Mouse (Mus musculus): ENCODE measurements around the gene Pip4k2b. TPM values are rescaled to one million over a fixed set of nuclear protein-coding genes. Genes with fewer than 3 reads are reported as not detected.
"Not testable (repeated sequence)": the region's sequence is repeated elsewhere in the genome, so short reads cannot be mapped to it uniquely, and the experiment has no call there.

The Pip4k2b gene
- polyA plus RNA-seq, 1 experiment from 2014 or later = 0.86 TPM

GRCm38 (mm10) chr11:97740190-97740589 is 4.3 kb downstream of the Pip4k2b start:
- H3K4me3 ChIP-seq (ENCODE audit: low read length) = no peak overlapping the region
- no peaks in the 10 kb centered on the region for H3K9me3 ChIP-seq (ENCODE audit: control insufficient read depth, low read length)
- H3K27ac ChIP-seq (ENCODE audit: low read length) = no peak overlapping the region
- no peak for ATAC-seq
- H3K36me3 ChIP-seq (ENCODE audit: control insufficient read depth, insufficient read depth, low read length) = no peaks in the 10 kb centered on the region
- H3K27me3 ChIP-seq (replicated peaks; ENCODE audit: control insufficient read depth, insufficient read depth, low read length) = no peaks in the 10 kb centered on the region
- peaks cover 17% of the 10 kb centered on the region for H3K4me1 ChIP-seq (ENCODE audit: control insufficient read depth, insufficient read depth, low read length)
- H3K9ac ChIP-seq (ENCODE audit: low read depth, low read length) = no peak overlapping the region
- H3K4me2 ChIP-seq (ENCODE audit: low read depth, low read length) = no peak overlapping the region
- WGBS = 47% methylated on average over 7 of the region's 7 CpGs

- Histone ChIP-seq H3K4me2 (ENCODE audit: low read depth, low read length) (no peak overlapping the region), H3K4me3 (ENCODE audit: low read length) (no peak overlapping the region), H3K27ac (ENCODE audit: low read length) (no peak overlapping the region), H3K9me3 (ENCODE audit: control insufficient read depth, low read length) (no peaks in the 10 kb centered on the region), H3K36me3 (ENCODE audit: control insufficient read depth, insufficient read depth, low read length) (no peaks in the 10 kb centered on the region), H3K27me3 (replicated peaks; ENCODE audit: control insufficient read depth, insufficient read depth, low read length) (no peaks in the 10 kb centered on the region), H3K4me1 (ENCODE audit: control insufficient read depth, insufficient read depth, low read length) (peaks cover 17% of the 10 kb centered on the region), H3K9ac (ENCODE audit: low read depth, low read length) (no peak overlapping the region)
- no peak for ATAC-seq
- 84% methylated on average over 3 of the region's 3 CpGs for WGBS
Measured at GRCm38 (mm10) chr11:97739155-97739554, 5.3 kb downstream of the Pip4k2b start.

GRCm38 (mm10) chr11:97738703-97739102 is 5.8 kb downstream of the Pip4k2b start:
- ATAC-seq = no peak
- peaks cover 15% of the 10 kb centered on the region for H3K4me1 ChIP-seq (ENCODE audit: control insufficient read depth, insufficient read depth, low read length)
- no peaks in the 10 kb centered on the region for H3K36me3 ChIP-seq (ENCODE audit: control insufficient read depth, insufficient read depth, low read length)
- no peaks in the 10 kb centered on the region for H3K27me3 ChIP-seq (replicated peaks; ENCODE audit: control insufficient read depth, insufficient read depth, low read length)
- no peak overlapping the region for H3K4me2 ChIP-seq (ENCODE audit: low read depth, low read length)
- H3K4me3 ChIP-seq (ENCODE audit: low read length) = no peak overlapping the region
- no peak overlapping the region for H3K9ac ChIP-seq (ENCODE audit: low read depth, low read length)
- H3K9me3 ChIP-seq (ENCODE audit: control insufficient read depth, low read length) = no peaks in the 10 kb centered on the region
- H3K27ac ChIP-seq (ENCODE audit: low read length) = no peak overlapping the region
- WGBS = 63% methylated on average over 6 of the region's 6 CpGs

- no peak overlapping the region for H3K27ac ChIP-seq (ENCODE audit: low read length)
- H3K4me3 ChIP-seq (ENCODE audit: low read length) = no peak overlapping the region
- WGBS = 64% methylated on average over 4 of the region's 4 CpGs
- peaks cover 5% of the 10 kb centered on the region; the same call in 1 of the 2 replicates for H3K4me1 ChIP-seq (ENCODE audit: control insufficient read depth, insufficient read depth, low read length)
- no peaks in the 10 kb centered on the region for H3K9me3 ChIP-seq (ENCODE audit: control insufficient read depth, low read length)
- H3K27me3 ChIP-seq (replicated peaks; ENCODE audit: control insufficient read depth, insufficient read depth, low read length) = no peaks in the 10 kb centered on the region
- ATAC-seq = no peak
- no peak overlapping the region for H3K4me2 ChIP-seq (ENCODE audit: low read depth, low read length)
- H3K36me3 ChIP-seq (ENCODE audit: control insufficient read depth, insufficient read depth, low read length) = no peaks in the 10 kb centered on the region
- H3K9ac ChIP-seq (ENCODE audit: low read depth, low read length) = no peak overlapping the region
Measured at GRCm38 (mm10) chr11:97737600-97737999, 6.9 kb downstream of the Pip4k2b start.

GRCm38 (mm10) chr11:97736645-97737044 is 7.9 kb downstream of the Pip4k2b start:
- Histone ChIP-seq H3K4me1 (ENCODE audit: control insufficient read depth, insufficient read depth, low read length) (peaks cover 3% of the 10 kb centered on the region; the same call in 1 of the 2 replicates), H3K9me3 (ENCODE audit: control insufficient read depth, low read length) (no peaks in the 10 kb centered on the region), H3K4me3 (ENCODE audit: low read length) (no peak overlapping the region), H3K4me2 (ENCODE audit: low read depth, low read length) (no peak overlapping the region), H3K27me3 (replicated peaks; ENCODE audit: control insufficient read depth, insufficient read depth, low read length) (no peaks in the 10 kb centered on the region), H3K9ac (ENCODE audit: low read depth, low read length) (no peak overlapping the region), H3K36me3 (ENCODE audit: control insufficient read depth, insufficient read depth, low read length) (no peaks in the 10 kb centered on the region), H3K27ac (ENCODE audit: low read length) (no peak overlapping the region)
- no peak for ATAC-seq
- 87% methylated on average over 5 of the region's 5 CpGs for WGBS

- H3K4me3 ChIP-seq (ENCODE audit: low read length); H3K36me3 ChIP-seq (ENCODE audit: control insufficient read depth, insufficient read depth, low read length); H3K27ac ChIP-seq (ENCODE audit: low read length); H3K4me2 ChIP-seq (ENCODE audit: low read depth, low read length); H3K9ac ChIP-seq (ENCODE audit: low read depth, low read length); H3K9me3 ChIP-seq (ENCODE audit: control insufficient read depth, low read length); ATAC-seq; H3K4me1 ChIP-seq (ENCODE audit: control insufficient read depth, insufficient read depth, low read length); H3K27me3 ChIP-seq (replicated peaks; ENCODE audit: control insufficient read depth, insufficient read depth, low read length): not testable (repeated sequence)
- 86% methylated on average over 5 of the region's 5 CpGs for WGBS
Measured at GRCm38 (mm10) chr11:97734810-97735209, 9.7 kb downstream of the Pip4k2b start.

GRCm38 (mm10) chr11:97733689-97734088 is 10.8 kb downstream of the Pip4k2b start:
- no peaks in the 10 kb centered on the region for H3K4me1 ChIP-seq (ENCODE audit: control insufficient read depth, insufficient read depth, low read length)

GRCm38 (mm10) chr11:97728730-97729129 is 15.8 kb downstream of the Pip4k2b start:
- WGBS = 77% methylated on average over 7 of the region's 7 CpGs
- no peak overlapping the region for H3K4me3 ChIP-seq (ENCODE audit: low read length)
- H3K36me3 ChIP-seq (ENCODE audit: control insufficient read depth, insufficient read depth, low read length) = peaks cover 8% of the 10 kb centered on the region
- H3K27ac ChIP-seq (ENCODE audit: low read length) = no peak overlapping the region
- H3K4me2 ChIP-seq (ENCODE audit: low read depth, low read length) = no peak overlapping the region
- ATAC-seq = no peak
- H3K27me3 ChIP-seq (replicated peaks; ENCODE audit: control insufficient read depth, insufficient read depth, low read length) = no peaks in the 10 kb centered on the region
- H3K9me3 ChIP-seq (ENCODE audit: control insufficient read depth, low read length) = no peaks in the 10 kb centered on the region
- no peak overlapping the region for H3K9ac ChIP-seq (ENCODE audit: low read depth, low read length)
- no peaks in the 10 kb centered on the region for H3K4me1 ChIP-seq (ENCODE audit: control insufficient read depth, insufficient read depth, low read length)

More at GRCm38 (mm10) chr11:97733689-97734088, 10.8 kb downstream of the Pip4k2b start:
- Histone ChIP-seq H3K9ac (ENCODE audit: low read depth, low read length) (no peak overlapping the region), H3K4me3 (ENCODE audit: low read length) (no peak overlapping the region), H3K27ac (ENCODE audit: low read length) (no peak overlapping the region), H3K27me3 (replicated peaks; ENCODE audit: control insufficient read depth, insufficient read depth, low read length) (no peaks in the 10 kb centered on the region), H3K36me3 (ENCODE audit: control insufficient read depth, insufficient read depth, low read length) (no peaks in the 10 kb centered on the region; the same call in 1 of the 2 replicates), H3K4me2 (ENCODE audit: low read depth, low read length) (no peak overlapping the region), H3K9me3 (ENCODE audit: control insufficient read depth, low read length) (no peaks in the 10 kb centered on the region)
- no peak for ATAC-seq
- 50% methylated on average over 10 of the region's 10 CpGs for WGBS

- Histone ChIP-seq H3K36me3 (ENCODE audit: control insufficient read depth, insufficient read depth, low read length) (peaks cover 8% of the 10 kb centered on the region), H3K27ac (ENCODE audit: low read length) (no peak overlapping the region), H3K9ac (ENCODE audit: low read depth, low read length) (no peak overlapping the region), H3K4me2 (ENCODE audit: low read depth, low read length) (no peak overlapping the region), H3K27me3 (replicated peaks; ENCODE audit: control insufficient read depth, insufficient read depth, low read length) (no peaks in the 10 kb centered on the region), H3K4me3 (ENCODE audit: low read length) (no peak overlapping the region), H3K4me1 (ENCODE audit: control insufficient read depth, insufficient read depth, low read length) (no peaks in the 10 kb centered on the region), H3K9me3 (ENCODE audit: control insufficient read depth, low read length) (no peaks in the 10 kb centered on the region)
- 74% methylated on average over 7 of the region's 7 CpGs for WGBS
- ATAC-seq = no peak
Measured at GRCm38 (mm10) chr11:97728311-97728710, 16.2 kb downstream of the Pip4k2b start.

- Histone ChIP-seq H3K4me2 (ENCODE audit: low read depth, low read length) (no peak overlapping the region), H3K27me3 (replicated peaks; ENCODE audit: control insufficient read depth, insufficient read depth, low read length) (no peaks in the 10 kb centered on the region), H3K9me3 (ENCODE audit: control insufficient read depth, low read length) (no peaks in the 10 kb centered on the region), H3K36me3 (ENCODE audit: control insufficient read depth, insufficient read depth, low read length) (peaks cover 27% of the 10 kb centered on the region), H3K4me1 (ENCODE audit: control insufficient read depth, insufficient read depth, low read length) (no peaks in the 10 kb centered on the region), H3K9ac (ENCODE audit: low read depth, low read length) (no peak overlapping the region), H3K4me3 (ENCODE audit: low read length) (no peak overlapping the region), H3K27ac (ENCODE audit: low read length) (no peak overlapping the region)
- WGBS = 77% methylated on average over 7 of the region's 7 CpGs
- ATAC-seq = peak; percentile 46; the same call in 1 of the 2 replicates
Measured at GRCm38 (mm10) chr11:97723709-97724108, 20.8 kb downstream of the Pip4k2b start.
